Mouse (Mus musculus) thymus, adult 2 months (tissue): Measurements from ENCODE around the gene Phtf2.

Source experiments
- CTCF ChIP-seq: fragments of 200-500 bp; IDR thresholded peaks from 2 replicates; pipeline ENCODE4 v1.5.1; 2012; ENCODE audit warnings: mild to moderate bottlenecking, control low read depth, low read length, moderate library complexity, borderline replicate concordance; ENCODE audit not compliant: control insufficient read depth, poor library complexity, insufficient read depth; ENCODE audit errors: extremely low read depth
- POLR2A ChIP-seq: fragments of 200-500 bp; IDR thresholded peaks from 2 replicates; pipeline ENCODE4 v1.6.1; 2012; ENCODE audit warnings: mild to moderate bottlenecking, low read length, control low read depth, moderate library complexity; ENCODE audit not compliant: control insufficient read depth, poor library complexity, insufficient read depth; ENCODE audit errors: extremely low read depth

GRCm38 (mm10) chr5:20781116-20781515 is 100.8 kb downstream of the Phtf2 start:
- TF ChIP-seq CTCF (no peak), POLR2A (no peak)
